Mouse (Mus musculus): ENCODE data around the gene Insyn1. TPM values are rescaled to one million over a fixed set of nuclear protein-coding genes. Genes with fewer than 3 reads are reported as not detected.

Insyn1 gene
- polyA plus RNA-seq, 1 experiment from 2014 or later: 2.1 TPM

- WGBS: 66% methylated on average over 4 of the region's 4 CpGs
- DNase-seq (ENCODE audit: low spot score): no peak
- H3K27ac ChIP-seq (replicated peaks; ENCODE audit: low read depth, low read length): no peak overlapping the region
These were observed 56.5 kb downstream of the Insyn1 start for GRCm38 (mm10) chr9:58544879-58545324.

DNA sequence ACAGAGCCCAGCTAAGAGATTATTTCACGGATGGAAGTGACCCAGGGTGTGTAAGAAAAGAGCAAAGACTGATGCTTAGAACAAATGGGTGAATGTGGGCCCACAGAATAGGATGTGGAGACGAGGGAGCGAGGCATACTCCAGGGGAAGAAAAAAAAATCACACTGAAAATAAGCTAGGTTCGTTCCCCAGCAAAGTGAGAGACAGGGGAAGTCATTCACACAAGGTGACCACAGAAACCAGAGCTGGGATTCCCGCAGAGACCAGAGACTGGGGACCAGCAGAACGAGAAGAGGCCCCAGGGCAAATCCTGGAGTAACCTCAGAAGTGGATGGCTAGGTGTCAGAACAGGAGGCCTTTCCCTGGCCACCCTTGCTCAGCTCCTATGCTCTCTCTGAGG is 57.0 kb downstream of the Insyn1 start:
- Histone ChIP-seq H3K4me2 (ENCODE audit: low read depth, low read length) (no peak overlapping the region), H3K27ac (replicated peaks; ENCODE audit: low read depth, low read length) (no peak overlapping the region), H3K27me3 (ENCODE audit: control insufficient read depth, insufficient read depth, low read length) (no peaks in the 10 kb centered on the region), H3K9me3 (replicated peaks; ENCODE audit: control insufficient read depth, low read length) (no peaks in the 10 kb centered on the region), H3K4me3 (ENCODE audit: low read depth, low read length) (no peak overlapping the region), H3K36me3 (replicated peaks; ENCODE audit: control insufficient read depth, insufficient read depth, low read depth, low read length) (no peaks in the 10 kb centered on the region), H3K4me1 (ENCODE audit: control insufficient read depth, insufficient read depth, low read length) (peaks cover 3% of the 10 kb centered on the region; the same call in 1 of the 2 replicates), H3K9ac (replicated peaks; ENCODE audit: low read length) (no peak overlapping the region)
- 61% methylated on average over 6 of the region's 6 CpGs for WGBS
- DNase-seq (ENCODE audit: low spot score): no peak
- ATAC-seq (replicated peaks; ENCODE audit: insufficient number of reproducible peaks, low FRiP score, low TSS enrichment, low read depth): no peak

More at GRCm38 (mm10) chr9:58544879-58545324, 56.5 kb downstream of the Insyn1 start:
- no peak for ATAC-seq (replicated peaks; ENCODE audit: insufficient number of reproducible peaks, low FRiP score, low TSS enrichment, low read depth)
- Histone ChIP-seq H3K36me3 (replicated peaks; ENCODE audit: control insufficient read depth, insufficient read depth, low read depth, low read length) (no peaks in the 10 kb centered on the region), H3K4me2 (ENCODE audit: low read depth, low read length) (no peak overlapping the region), H3K9me3 (replicated peaks; ENCODE audit: control insufficient read depth, low read length) (no peaks in the 10 kb centered on the region), H3K9ac (replicated peaks; ENCODE audit: low read length) (no peak overlapping the region), H3K4me1 (ENCODE audit: control insufficient read depth, insufficient read depth, low read length) (peaks cover 3% of the 10 kb centered on the region; the same call in 1 of the 2 replicates), H3K4me3 (ENCODE audit: low read depth, low read length) (no peak overlapping the region), H3K27me3 (ENCODE audit: control insufficient read depth, insufficient read depth, low read length) (no peaks in the 10 kb centered on the region)

DNA sequence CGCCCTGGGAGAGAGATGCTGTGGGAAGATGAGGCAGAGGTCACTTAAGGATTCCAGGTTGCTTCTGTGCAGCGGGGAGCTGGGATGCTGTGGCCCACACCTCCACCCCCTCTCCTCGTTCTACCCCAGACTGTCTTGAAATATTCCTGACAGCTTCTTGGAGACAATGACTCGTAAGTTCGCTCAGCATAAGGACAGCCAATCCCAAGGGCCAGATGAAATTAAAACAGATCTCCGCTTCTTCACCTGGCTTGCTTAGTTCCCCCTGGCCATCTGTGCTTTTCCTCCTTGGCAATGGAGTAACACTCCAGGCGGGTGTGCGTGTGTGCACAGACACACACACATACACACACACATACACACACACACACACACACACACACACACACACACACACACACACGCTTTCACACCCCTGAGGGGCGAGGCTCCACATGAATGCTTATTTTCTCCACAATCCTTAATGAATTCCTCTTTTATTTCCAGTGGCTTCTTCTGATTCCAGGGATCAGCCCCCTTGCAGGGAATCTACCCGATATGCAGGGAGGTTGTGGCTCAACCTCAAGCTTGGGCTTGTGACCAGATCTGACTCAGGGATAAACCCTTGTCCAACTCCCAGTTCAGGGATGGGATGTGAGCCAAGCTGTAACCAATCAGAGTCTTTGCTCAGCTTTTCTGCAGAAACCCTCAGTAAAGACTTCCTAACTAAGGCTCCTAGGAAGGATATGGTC is 58.4 kb downstream of the Insyn1 start:
- DNase-seq (ENCODE audit: low spot score) (no peak), ATAC-seq (replicated peaks; ENCODE audit: insufficient number of reproducible peaks, low FRiP score, low TSS enrichment, low read depth) (no peak)
- Histone ChIP-seq H3K4me1 (ENCODE audit: control insufficient read depth, insufficient read depth, low read length) (peaks cover 2% of the 10 kb centered on the region; the same call in 1 of the 2 replicates), H3K9ac (replicated peaks; ENCODE audit: low read length) (no peak overlapping the region), H3K36me3 (replicated peaks; ENCODE audit: control insufficient read depth, insufficient read depth, low read depth, low read length) (no peaks in the 10 kb centered on the region), H3K4me2 (ENCODE audit: low read depth, low read length) (no peak overlapping the region), H3K27ac (replicated peaks; ENCODE audit: low read depth, low read length) (no peak overlapping the region), H3K27me3 (ENCODE audit: control insufficient read depth, insufficient read depth, low read length) (no peaks in the 10 kb centered on the region), H3K4me3 (ENCODE audit: low read depth, low read length) (no peak overlapping the region), H3K9me3 (replicated peaks; ENCODE audit: control insufficient read depth, low read length) (no peaks in the 10 kb centered on the region)
- 89% methylated on average over 10 of the region's 11 CpGs for WGBS

- Histone ChIP-seq H3K4me3 (ENCODE audit: low read depth, low read length) (no peak overlapping the region), H3K4me1 (ENCODE audit: control insufficient read depth, insufficient read depth, low read length) (no peaks in the 10 kb centered on the region), H3K9me3 (replicated peaks; ENCODE audit: control insufficient read depth, low read length) (no peaks in the 10 kb centered on the region), H3K4me2 (ENCODE audit: low read depth, low read length) (no peak overlapping the region), H3K36me3 (replicated peaks; ENCODE audit: control insufficient read depth, insufficient read depth, low read depth, low read length) (no peaks in the 10 kb centered on the region), H3K9ac (replicated peaks; ENCODE audit: low read length) (no peak overlapping the region), H3K27me3 (ENCODE audit: control insufficient read depth, insufficient read depth, low read length) (no peaks in the 10 kb centered on the region), H3K27ac (replicated peaks; ENCODE audit: low read depth, low read length) (no peak overlapping the region)
- DNase-seq (ENCODE audit: low spot score) (no peak), ATAC-seq (replicated peaks; ENCODE audit: insufficient number of reproducible peaks, low FRiP score, low TSS enrichment, low read depth) (no peak)
- 37% methylated on average over 4 of the region's 4 CpGs for WGBS
These were observed 60.5 kb downstream of the Insyn1 start for GRCm38 (mm10) chr9:58548897-58549296.

Other genes starting within 250 kb of the Insyn1 start
- gene Pml, start 238.8 kb upstream of the Insyn1 start, polyA plus RNA-seq (2014; fragmentation: Nextera tagmentation; extraction: Ambion mirVana): 13.5 and 14.5 TPM in 2 replicates
- gene Stoml1, start 235.4 kb upstream of the Insyn1 start, polyA plus RNA-seq (2014; fragmentation: Nextera tagmentation; extraction: Ambion mirVana): 20.1 and 22.2 TPM in 2 replicates
- 11.0 and 13.6 TPM in 2 replicates for gene Loxl1, start 175.4 kb upstream of the Insyn1 start, polyA plus RNA-seq (2014; fragmentation: Nextera tagmentation; extraction: Ambion mirVana)
- gene Tbc1d21, start 118.1 kb upstream of the Insyn1 start, polyA plus RNA-seq (2014; fragmentation: Nextera tagmentation; extraction: Ambion mirVana): not detected in 2 replicates
- gene Cd276, start 66.8 kb downstream of the Insyn1 start, polyA plus RNA-seq (2014; fragmentation: Nextera tagmentation; extraction: Ambion mirVana): 42.8 and 46.9 TPM in 2 replicates
- gene Nptn, start 93.6 kb downstream of the Insyn1 start, polyA plus RNA-seq (2014; fragmentation: Nextera tagmentation; extraction: Ambion mirVana): 67.9 and 73.6 TPM in 2 replicates

Measured in embryonic facial prominence, embryonic 11.5 days (tissue).